ENCODE assay signal across 11 mouse cellular contexts in genomic region chr7:119850737-119851136, GRCm38 (mm10). TPM values are rescaled to one million over a fixed set of nuclear protein-coding genes. Genes with fewer than 3 reads are reported as not detected.
A peak's percentile ranks its signal among the peaks of the same experiment; 100 is the strongest.
DNase-seq lines count a peak whose midpoint lies in the region; ATAC-seq lines count a peak whose summit lies in the region.
"Had no signal": no experiment of that assay in that cellular context is flagged by ENCODE, and none has a peak within 500 bp of the region (broad histone marks: within the 10 kb centered on the region; RNA-seq: fewer than 3 reads in every experiment).

No protein-coding gene starts in this region.

- H3K9ac ChIP-seq in kidney, embryonic 14.5 days (ENCODE audit: low read depth, low read length), result no peak overlapping the region
- no peak overlapping the region for H3K9ac ChIP-seq in forebrain, embryonic 16.5 days (replicated peaks; ENCODE audit: low read depth, low read length)
- H3K9ac ChIP-seq: limb, embryonic 12.5 days had no signal

- H3K27me3 ChIP-seq in kidney, embryonic 14.5 days (ENCODE audit: control insufficient read depth, insufficient read depth, low read length), result no peaks in the 10 kb centered on the region
- no peaks in the 10 kb centered on the region for H3K27me3 ChIP-seq in forebrain, embryonic 16.5 days (replicated peaks; ENCODE audit: control insufficient read depth, insufficient read depth, low read length)
- H3K27me3 ChIP-seq: limb, embryonic 12.5 days had no signal

- DNase-seq in kidney, adult 18-20 months, result peak; percentile 60
- DNase-seq in kidney, adult 9 months, result peak; percentile 83
- peak; percentile 23 for DNase-seq in ovary, postnatal 36 days (ENCODE audit: low spot score)
- no peak for DNase-seq in layer of hippocampus, adult 18-20 months (ENCODE audit: low spot score in 2 of 2)
- DNase-seq in layer of hippocampus, postnatal 14 days (ENCODE audit: low spot score in 2 of 2), result no peak

- 79% methylated on average over 5 of the region's 5 CpGs for WGBS in kidney, embryonic 14.5 days
- WGBS in forebrain, embryonic 16.5 days, result 76% methylated on average over 5 of the region's 5 CpGs

- H3K36me3 ChIP-seq in kidney, embryonic 14.5 days (ENCODE audit: control insufficient read depth, insufficient read depth, low read length), result peaks cover 11% of the 10 kb centered on the region; the same call in 1 of the 2 replicates
- peaks cover 2% of the 10 kb centered on the region; the same call in 1 of the 2 replicates for H3K36me3 ChIP-seq in forebrain, embryonic 16.5 days (ENCODE audit: control insufficient read depth, insufficient read depth)

- no peaks in the 10 kb centered on the region for H3K9me3 ChIP-seq in kidney, embryonic 14.5 days (ENCODE audit: control insufficient read depth, low read length)
- H3K9me3 ChIP-seq in forebrain, embryonic 16.5 days (ENCODE audit: control insufficient read depth, low read length), result no peaks in the 10 kb centered on the region
- H3K9me3 ChIP-seq: limb, embryonic 12.5 days had no signal

- H3K27ac ChIP-seq in kidney, embryonic 14.5 days (ENCODE audit: low read depth, low read length), result no peak overlapping the region
- H3K27ac ChIP-seq in brown adipose tissue, adult 24 weeks (replicated peaks; ENCODE audit: low read depth, low read length), result peak overlapping the region; percentile 27
- no peak overlapping the region for H3K27ac ChIP-seq in forebrain, embryonic 16.5 days (ENCODE audit: low read length)
- H3K27ac ChIP-seq: limb, embryonic 12.5 days had no signal

- no peak for ATAC-seq in kidney, embryonic 14.5 days (ENCODE audit: low FRiP score, low TSS enrichment)
- no peak for ATAC-seq in forebrain, embryonic 16.5 days
- ATAC-seq: inflammation-experienced regulatory T-cells, adult 6 months had no signal

- H3K4me2 ChIP-seq in kidney, embryonic 14.5 days (replicated peaks; ENCODE audit: low read depth, low read length), result no peak overlapping the region
- no peak overlapping the region for H3K4me2 ChIP-seq in forebrain, embryonic 16.5 days (ENCODE audit: low read length)
- H3K4me2 ChIP-seq: limb, embryonic 12.5 days had no signal

- H3K4me3 ChIP-seq in kidney, embryonic 14.5 days (ENCODE audit: low read length), result no peak overlapping the region
- no peak overlapping the region for H3K4me3 ChIP-seq in brown adipose tissue, adult 24 weeks (ENCODE audit: insufficient read depth, low read depth, low read length)
- H3K4me3 ChIP-seq in forebrain, embryonic 16.5 days (replicated peaks; ENCODE audit: low read length), result no peak overlapping the region
- H3K4me3 ChIP-seq: erythroblast, embryonic 14.5 days; limb, embryonic 12.5 days had no signal

- H3K4me1 ChIP-seq in kidney, embryonic 14.5 days (ENCODE audit: control insufficient read depth, insufficient read depth, low read length), result no peaks in the 10 kb centered on the region
- H3K4me1 ChIP-seq in brown adipose tissue, adult 24 weeks (ENCODE audit: control insufficient read depth, insufficient read depth, insufficient read length, low read length), result no peaks in the 10 kb centered on the region
- no peaks in the 10 kb centered on the region for H3K4me1 ChIP-seq in forebrain, embryonic 16.5 days (replicated peaks; ENCODE audit: control insufficient read depth, insufficient read depth, low read length)
- H3K4me1 ChIP-seq: limb, embryonic 12.5 days had no signal

RNA-seq across cellular contexts. Expression of gene Lyrm1, which starts 44.9 kb away (rescaled TPM):
- 8.3 and 8.6 TPM in 2 replicates for polyA plus RNA-seq in kidney, embryonic 14.5 days (2014; fragmentation: Nextera tagmentation; extraction: Ambion mirVana)
- 11.7 and 17.5 TPM in 2 replicates for polyA plus RNA-seq in brown adipose tissue, adult 24 weeks (2012; ENCODE audit: insufficient read depth, insufficient read length, missing spikeins)
- total RNA-seq in layer of hippocampus, adult 18-20 months (2021), result 10 to 100 TPM; 10.4 to 11.1 TPM
- total RNA-seq in layer of hippocampus, postnatal 14 days (2021), result 10 to 100 TPM in 1 of 2 experiments, 1 to 10 TPM in 1; 9.7 to 10.3 TPM
- polyA plus RNA-seq in forebrain, embryonic 16.5 days (2015; fragmentation: Nextera tagmentation; extraction: Ambion mirVana), result 14.3 and 17.8 TPM in 2 replicates

RNA-seq across cellular contexts. Expression of gene Dcun1d3, which starts 45.4 kb away (rescaled TPM):
- 5.6 and 5.9 TPM in 2 replicates for polyA plus RNA-seq in kidney, embryonic 14.5 days (2014; fragmentation: Nextera tagmentation; extraction: Ambion mirVana)
- polyA plus RNA-seq in brown adipose tissue, adult 24 weeks (2012; ENCODE audit: insufficient read depth, insufficient read length, missing spikeins), result 18.4 and 21.7 TPM in 2 replicates
- total RNA-seq in layer of hippocampus, adult 18-20 months (2021), result 10 to 100 TPM; 24.8 to 28.7 TPM
- total RNA-seq in layer of hippocampus, postnatal 14 days (2021), result 10 to 100 TPM; 21.0 to 22.3 TPM
- 20.4 and 23.8 TPM in 2 replicates for polyA plus RNA-seq in forebrain, embryonic 16.5 days (2015; fragmentation: Nextera tagmentation; extraction: Ambion mirVana)

RNA-seq across cellular contexts. Expression of gene Eri2, which starts 56.9 kb away (rescaled TPM):
- polyA plus RNA-seq in kidney, embryonic 14.5 days (2014; fragmentation: Nextera tagmentation; extraction: Ambion mirVana), result 23.8 and 31.7 TPM in 2 replicates
- 3.3 and 5.4 TPM in 2 replicates for polyA plus RNA-seq in brown adipose tissue, adult 24 weeks (2012; ENCODE audit: insufficient read depth, insufficient read length, missing spikeins)
- 1 to 10 TPM; 8.2 to 9.0 TPM for total RNA-seq in layer of hippocampus, adult 18-20 months (2021)
- 1 to 10 TPM; 6.1 to 7.7 TPM for total RNA-seq in layer of hippocampus, postnatal 14 days (2021)
- 23.1 and 25.6 TPM in 2 replicates for polyA plus RNA-seq in forebrain, embryonic 16.5 days (2015; fragmentation: Nextera tagmentation; extraction: Ambion mirVana)

RNA-seq across cellular contexts. Expression of gene Rexo5, which starts 56.9 kb away (rescaled TPM):
- polyA plus RNA-seq in kidney, embryonic 14.5 days (2014; fragmentation: Nextera tagmentation; extraction: Ambion mirVana), result 22.9 and 30.6 TPM in 2 replicates
- 5.4 and 8.4 TPM in 2 replicates for polyA plus RNA-seq in brown adipose tissue, adult 24 weeks (2012; ENCODE audit: insufficient read depth, insufficient read length, missing spikeins)
- total RNA-seq in layer of hippocampus, adult 18-20 months (2021), result under 1 TPM; 0.74 to 0.97 TPM
- total RNA-seq in layer of hippocampus, postnatal 14 days (2021), result 1 to 10 TPM; 2.9 to 3.5 TPM
- 10.8 and 14.2 TPM in 2 replicates for polyA plus RNA-seq in forebrain, embryonic 16.5 days (2015; fragmentation: Nextera tagmentation; extraction: Ambion mirVana)

Comparison
In these comparisons a context has a peak if more than half of its experiments do, and no peak if none do; other contexts are left out.
1. DNase-seq: peak in kidney, adult 18-20 months (single experiment), kidney, adult 9 months (single experiment) and ovary, postnatal 36 days (single experiment); none in layer of hippocampus, adult 18-20 months (0 of 2) and layer of hippocampus, postnatal 14 days (0 of 2).